Mouse (Mus musculus) olfactory bulb, adult 2 months (tissue): Measurements from ENCODE around the gene Cacybp. TPM values are rescaled to one million over a fixed set of nuclear protein-coding genes. Genes with fewer than 3 reads are reported as not detected.
A peak's percentile ranks its signal among the peaks of the same experiment; 100 is the strongest.

Experiments used
- H3K27ac ChIP-seq: fragments of 200-500 bp; 2 replicates; pipeline ENCODE4 v1.5.1; 2012; ENCODE audit warnings: low read depth, low read length; ENCODE audit not compliant: insufficient read depth
- H3K4me1 ChIP-seq: fragments of 200-500 bp; 2 replicates; pipeline ENCODE4 v1.6.1; 2012; ENCODE audit warnings: low read length; ENCODE audit not compliant: control insufficient read depth, insufficient read depth
- H3K4me3 ChIP-seq: fragments of 200-500 bp; 2 replicates; pipeline ENCODE4 v1.5.1; 2012; ENCODE audit warnings: mild to moderate bottlenecking, low read depth, low read length, moderate library complexity; ENCODE audit not compliant: insufficient read depth
- CTCF ChIP-seq: fragments of 200-500 bp; IDR thresholded peaks from 2 replicates; pipeline ENCODE4 v1.5.1; 2012; ENCODE audit warnings: low read depth, mild to moderate bottlenecking, low read length, moderate library complexity; ENCODE audit not compliant: insufficient read depth
- POLR2A ChIP-seq: fragments of 200-500 bp; IDR thresholded peaks from 2 replicates; pipeline ENCODE4 v1.6.1; 2012; ENCODE audit warnings: mild to moderate bottlenecking, low read depth, low read length, moderate library complexity; ENCODE audit not compliant: insufficient read depth
- WGBS: fragments of 180-500 bp; shearing (Covaris S2); methylation state at CpG from one replicate; pipeline ENCODE4 v1.1.7; 2018; 5-methylcytosine and 5-hydroxymethylcytosine counted together
- polyA plus RNA-seq: library from polyadenylated mRNA; stranded (reverse); fragments of >200 nt; gene quantifications from 2 replicates; pipeline ENCODE4 v1.2.4, GENCODE M21; 2012; ENCODE audit warnings: low replicate concordance; ENCODE audit not compliant: missing spikeins, insufficient read depth, insufficient read length

Cacybp gene
- polyA plus RNA-seq, result 146 TPM in 1 of 2 replicates, not detected in the other

- H3K4me3 ChIP-seq, result peak within 1 kb of the TSS; percentile 80
- TF ChIP-seq POLR2A (peak; percentile 80), CTCF (peak; percentile 97)
- peak within 1 kb of the TSS; percentile 100 for H3K27ac ChIP-seq
- H3K4me1 ChIP-seq, result no peaks in the 10 kb centered on the region
- WGBS, result under 1% methylated on average over 76 of the region's 76 CpGs
These were observed at the start of gene Cacybp for GRCm38 (mm10) chr1:160212703-160213669. Gene Cacybp, minus strand, starts transcription at chr1:160212875.

- TF ChIP-seq CTCF (no peak), POLR2A (no peak)
- peak overlapping the region; percentile 56; the same call in 1 of the 2 replicates for H3K27ac ChIP-seq
- 75% methylated on average over 4 of the region's 4 CpGs for WGBS
- no peak overlapping the region for H3K4me3 ChIP-seq
- H3K4me1 ChIP-seq, result peaks cover 11% of the 10 kb centered on the region
These were observed 49.7 kb upstream of the Cacybp start for GRCm38 (mm10) chr1:160262415-160262814.

- 25% methylated on average over 2 of the region's 2 CpGs for WGBS
- H3K4me3 ChIP-seq, result no peak overlapping the region
- H3K4me1 ChIP-seq, result peaks cover 11% of the 10 kb centered on the region
- no peak overlapping the region; the same call in 1 of the 2 replicates for H3K27ac ChIP-seq
- no peak for TF ChIP-seq POLR2A
- no peak for TF ChIP-seq CTCF
These were observed 49.2 kb upstream of the Cacybp start for GRCm38 (mm10) chr1:160261849-160262248.

- H3K27ac ChIP-seq, result no peak overlapping the region
- TF ChIP-seq POLR2A (no peak), CTCF (no peak)
- peaks cover 11% of the 10 kb centered on the region for H3K4me1 ChIP-seq
- WGBS, result 73% methylated on average over 4 of the region's 4 CpGs
- no peak overlapping the region for H3K4me3 ChIP-seq
These were observed 47.9 kb upstream of the Cacybp start for GRCm38 (mm10) chr1:160260605-160261004.

- WGBS, result 42% methylated on average over 7 of the region's 7 CpGs
- Histone ChIP-seq H3K4me3 (no peak overlapping the region), H3K27ac (no peak overlapping the region), H3K4me1 (peaks cover 11% of the 10 kb centered on the region)
- TF ChIP-seq CTCF (no peak), POLR2A (no peak)
These were observed 47.2 kb upstream of the Cacybp start for GRCm38 (mm10) chr1:160259884-160260283.

- Histone ChIP-seq H3K27ac (no peak overlapping the region), H3K4me3 (no peak overlapping the region), H3K4me1 (no peaks in the 10 kb centered on the region)
- TF ChIP-seq CTCF, result no peak
- TF ChIP-seq POLR2A, result no peak
- WGBS, result 86% methylated on average over 2 of the region's 2 CpGs
These were observed 40.4 kb upstream of the Cacybp start for GRCm38 (mm10) chr1:160253108-160253507.

- no peak overlapping the region for H3K27ac ChIP-seq
- H3K4me3 ChIP-seq, result no peak overlapping the region
- no peak for TF ChIP-seq POLR2A
- no peak for TF ChIP-seq CTCF
- H3K4me1 ChIP-seq, result no peaks in the 10 kb centered on the region
- 78% methylated on average over 5 of the region's 5 CpGs for WGBS
These were observed 38.8 kb upstream of the Cacybp start for GRCm38 (mm10) chr1:160251388-160252007.

- Histone ChIP-seq H3K4me3 (no peak overlapping the region), H3K4me1 (no peaks in the 10 kb centered on the region), H3K27ac (no peak overlapping the region)
- TF ChIP-seq POLR2A (no peak), CTCF (no peak)
- WGBS, result 66% methylated on average over 4 of the region's 4 CpGs
These were observed 38.1 kb upstream of the Cacybp start for GRCm38 (mm10) chr1:160250782-160251181.

GRCm38 (mm10) chr1:160249786-160250185 lies 37.1 kb upstream of the Cacybp start:
- H3K4me1 ChIP-seq, result no peaks in the 10 kb centered on the region
- H3K27ac ChIP-seq, result no peak overlapping the region
- H3K4me3 ChIP-seq, result no peak overlapping the region
- 73% methylated on average over 3 of the region's 3 CpGs for WGBS
- TF ChIP-seq CTCF (no peak), POLR2A (no peak)
